Mouse (Mus musculus) left cerebral cortex, postnatal 14 days (tissue): ENCODE measurements around the gene Bud23. TPM values are rescaled to one million over a fixed set of nuclear protein-coding genes. Genes with fewer than 3 reads are reported as not detected.
"Not testable (repeated sequence)": the region's sequence is repeated elsewhere in the genome, so short reads cannot be mapped to it uniquely, and the experiment has no call there.

ENCODE experiments used
- DNase-seq, 2 experiments: peaks; one replicate each; pipeline ENCODE4 v3.0.0; 2021 to 2022; ENCODE audit warnings: low spot score in 2 of 2, mixed read lengths in 1 of 2
- intact Hi-C: fragments of 180-260 bp; cut with DNase I; formaldehyde crosslinking; loops from one replicate; pipeline ENCODE4 v1.15.1; 2025
- total RNA-seq, 2 experiments: library from RNA; stranded (reverse); gene quantifications; 2 replicates each; pipeline ENCODE4 v1.2.3; 2021

The Bud23 gene
- total RNA-seq, 2 experiments from 2014 or later: 34.0 to 55.7 TPM

- DNase-seq: no peak
- intact Hi-C loops: no loop called here
Measured at GRCm38 (mm10) chr5:135073349-135074150, 8.8 kb upstream of the Bud23 start.

- DNase-seq: no peak
- intact Hi-C loops: no loop called here
Measured at GRCm38 (mm10) chr5:135072720-135073119, 8.0 kb upstream of the Bud23 start.

DNA sequence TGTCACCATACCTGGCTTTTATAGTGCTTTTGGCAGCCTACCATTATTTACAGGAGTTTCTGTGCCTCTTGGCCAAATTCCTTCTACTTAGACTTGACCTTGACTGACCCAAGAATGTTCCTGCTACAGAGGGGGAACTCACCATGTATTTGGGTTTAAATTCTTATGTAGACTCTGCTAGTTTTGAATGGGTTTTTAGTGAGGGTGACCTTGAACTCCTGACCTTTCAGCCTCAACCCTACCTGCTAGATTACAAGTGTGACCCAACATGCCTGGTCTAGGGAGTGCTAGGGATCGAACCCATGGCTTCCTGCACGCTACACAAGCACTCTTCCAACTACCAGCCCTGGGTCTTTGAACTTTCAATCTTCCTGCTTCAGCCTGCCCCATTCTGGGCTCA is 7.3 kb upstream of the Bud23 start:
- no peak for DNase-seq
- intact Hi-C loops: no loop called here

GRCm38 (mm10) chr5:135070448-135070847 is 5.7 kb upstream of the Bud23 start:
- DNase-seq: no peak
- intact Hi-C loops: no loop called here

DNA sequence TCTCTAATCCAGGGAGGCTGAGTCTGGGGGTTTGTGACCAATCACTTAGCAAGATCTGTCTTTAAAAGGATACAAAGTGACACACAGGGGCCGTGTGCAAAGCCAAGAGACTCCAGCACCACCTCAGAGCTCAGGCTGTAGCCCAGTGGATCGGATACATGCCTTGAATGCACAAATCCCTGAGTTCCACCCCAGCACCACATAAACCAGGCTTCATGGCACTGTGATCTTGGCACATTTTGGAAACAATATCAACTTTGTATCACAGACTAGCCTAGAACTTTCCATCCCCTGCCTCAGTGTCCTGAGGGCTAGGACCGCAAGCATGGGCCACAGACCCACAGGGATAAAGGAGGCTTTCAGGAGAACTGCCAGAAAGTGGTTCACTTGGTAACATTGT is 1.2 kb upstream of the Bud23 start:
- intact Hi-C loops: no loop called here
- DNase-seq: no peak

GRCm38 (mm10) chr5:135064382-135064766 is 385 bp downstream of the Bud23 start:
- no peak for DNase-seq
- intact Hi-C loops: loop anchor here (5.0 kb wide), 1 partner anchor 42 kb away; the partner anchor contains the start of gene Stx1a

DNA sequence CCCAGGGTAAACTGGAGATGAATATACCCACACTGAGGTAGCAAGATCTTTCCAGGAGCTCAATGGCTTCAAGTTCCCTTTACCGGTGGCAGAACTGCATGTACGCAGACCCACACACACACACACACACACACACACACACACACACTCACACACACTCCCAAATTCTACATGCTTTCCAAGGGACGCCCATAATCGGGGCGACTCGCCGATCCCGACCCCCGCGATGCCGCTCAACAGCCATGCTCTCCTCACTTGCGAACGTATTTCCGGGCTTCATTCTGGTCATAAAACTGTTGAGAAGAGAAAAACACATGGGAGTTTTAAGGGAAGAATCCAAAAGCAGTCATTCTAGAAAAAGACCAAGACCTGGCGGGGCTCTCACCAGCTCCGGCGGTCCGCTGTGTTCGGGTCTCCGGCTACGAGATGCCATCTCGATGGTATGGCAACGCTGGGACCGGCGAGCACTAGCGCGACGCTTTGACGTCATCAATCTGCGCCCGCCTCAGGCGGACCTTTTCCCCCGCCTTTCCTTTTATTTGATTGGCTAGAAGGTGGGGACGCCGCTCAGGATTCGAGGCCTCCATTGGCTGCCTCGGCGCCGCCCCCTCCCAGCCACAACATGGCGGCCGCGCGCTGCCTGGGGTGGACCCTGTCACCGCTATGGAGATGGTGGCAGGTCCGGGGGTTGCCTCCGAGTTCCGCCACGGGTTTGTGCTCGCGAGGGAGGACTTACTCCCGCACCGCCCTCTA is 954 bp downstream of the Bud23 start, which contains the start of gene Dnajc30:
Gene Dnajc30 (plus strand): TSS at position 574 of the 753 bp plus-strand sequence.
- peak; percentile 98 to 99 for DNase-seq
- intact Hi-C loops: loop anchor here (5.0 kb wide), 1 partner anchor 42 kb away; the partner anchor contains the start of gene Stx1a

DNA sequence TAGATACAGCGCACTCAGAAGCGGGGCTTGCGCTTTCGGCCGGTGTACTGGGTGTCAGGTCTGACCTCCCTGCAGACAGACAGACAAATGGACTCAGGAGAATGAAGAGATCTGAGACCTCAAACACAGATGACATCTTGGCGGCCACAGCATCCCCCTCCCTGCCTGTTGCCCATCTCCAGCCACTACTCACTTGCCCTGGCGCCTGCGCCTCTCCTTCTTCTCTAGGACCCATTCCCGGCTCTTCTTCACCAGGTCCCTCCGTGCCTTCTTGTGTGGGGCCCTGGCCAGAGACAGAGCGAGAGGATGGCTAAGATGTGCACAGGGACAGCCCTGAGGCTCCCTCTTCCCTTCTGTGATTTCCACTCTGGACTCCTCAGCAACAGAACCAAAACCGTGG is 11.4 kb downstream of the Bud23 start:
- DNase-seq: no peak
- intact Hi-C loops: loop anchor here (5.0 kb wide), 1 partner anchor 36 kb away; no protein-coding TSS in a partner anchor

- intact Hi-C loops, DNase-seq: not testable (repeated sequence)
Measured at GRCm38 (mm10) chr5:135049268-135049667, 15.5 kb downstream of the Bud23 start.

DNA sequence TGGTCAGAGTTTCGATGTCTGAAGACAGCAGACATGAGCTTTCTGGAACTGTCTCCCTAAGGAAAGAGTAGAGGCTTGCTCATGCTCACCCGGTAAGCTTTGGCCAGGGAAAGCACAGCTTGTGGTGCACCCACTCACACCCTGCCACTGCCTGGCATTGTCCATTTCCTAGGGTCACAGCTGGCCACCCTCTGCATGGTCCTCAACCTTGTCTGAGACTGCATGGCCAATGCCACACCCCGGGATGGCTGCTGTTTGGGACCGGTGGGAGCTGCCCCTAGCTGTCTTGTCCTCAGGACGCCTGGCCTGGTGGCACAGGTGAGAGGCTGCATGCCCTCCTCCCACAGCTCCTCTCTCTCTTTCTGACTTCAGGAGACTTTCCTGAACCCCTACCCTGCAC is 16.2 kb downstream of the Bud23 start:
- DNase-seq: no peak
- intact Hi-C loops: no loop called here

DNA sequence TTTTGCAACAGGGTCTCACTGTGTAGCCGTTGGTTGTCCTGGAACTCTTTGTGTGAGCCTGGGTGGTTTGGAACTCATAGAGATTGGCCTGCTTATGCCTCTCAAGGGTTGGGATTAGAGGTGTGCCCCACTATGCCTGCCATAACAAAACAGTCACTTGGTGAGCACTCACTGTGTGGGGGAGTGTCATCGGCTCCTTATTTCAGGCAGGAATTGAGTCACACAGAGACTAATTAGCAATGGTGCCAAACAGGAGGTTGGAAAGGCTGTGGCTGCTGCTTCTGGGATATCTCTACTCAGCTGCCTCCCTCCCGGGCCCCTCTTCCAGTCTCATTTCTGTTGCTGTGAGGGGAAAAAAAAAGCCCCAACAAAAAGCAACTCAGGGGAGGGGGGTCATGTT is 20.2 kb downstream of the Bud23 start:
- no peak for DNase-seq
- intact Hi-C loops: no loop called here

- no peak for DNase-seq
- intact Hi-C loops: no loop called here
Measured at GRCm38 (mm10) chr5:135042105-135042788, 22.5 kb downstream of the Bud23 start.

DNA sequence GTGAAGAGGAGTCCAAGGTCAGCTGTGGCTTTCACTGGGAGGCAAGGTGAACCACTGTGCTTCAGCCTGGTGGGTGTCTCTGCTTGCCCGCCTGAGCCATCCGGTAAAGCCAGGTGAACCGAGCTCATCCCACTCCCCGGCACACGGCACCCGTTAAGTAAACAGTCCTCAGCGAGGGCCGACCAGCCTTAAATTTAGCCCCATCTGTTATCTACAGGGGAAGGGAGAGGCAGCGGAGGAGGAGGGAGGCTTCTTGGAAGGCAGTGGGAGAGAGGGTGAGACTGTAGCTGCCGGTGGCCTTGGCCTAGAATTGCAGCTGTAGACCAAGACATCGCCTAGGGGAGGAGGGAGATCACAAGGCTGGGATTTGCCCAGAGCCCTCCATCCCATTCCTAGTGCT is 24.0 kb downstream of the Bud23 start:
- intact Hi-C loops: no loop called here
- DNase-seq: peak; percentile 44 to 50

DNA sequence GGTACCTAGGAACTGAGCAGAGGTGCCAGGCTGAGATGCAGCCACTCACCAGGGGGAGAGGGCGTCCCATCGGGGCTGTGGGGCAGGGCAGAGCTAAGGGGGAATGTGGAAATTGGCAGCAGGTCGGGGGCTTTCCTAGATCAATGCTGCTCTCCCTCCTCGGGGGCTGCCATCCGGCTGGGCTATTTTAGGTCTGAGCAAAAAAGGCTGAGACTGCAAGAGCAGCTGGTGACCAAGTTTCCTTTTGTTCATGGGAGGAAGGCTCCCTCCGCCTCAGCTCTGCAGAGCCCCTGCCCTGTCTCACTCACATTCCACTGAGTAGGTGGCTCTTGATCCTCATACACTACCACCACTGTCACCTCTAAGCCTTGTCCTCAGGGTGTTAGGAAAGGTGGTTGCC is 24.7 kb downstream of the Bud23 start:
- intact Hi-C loops: no loop called here
- peak in 1 of 2 experiments; percentile 51 for DNase-seq

DNA sequence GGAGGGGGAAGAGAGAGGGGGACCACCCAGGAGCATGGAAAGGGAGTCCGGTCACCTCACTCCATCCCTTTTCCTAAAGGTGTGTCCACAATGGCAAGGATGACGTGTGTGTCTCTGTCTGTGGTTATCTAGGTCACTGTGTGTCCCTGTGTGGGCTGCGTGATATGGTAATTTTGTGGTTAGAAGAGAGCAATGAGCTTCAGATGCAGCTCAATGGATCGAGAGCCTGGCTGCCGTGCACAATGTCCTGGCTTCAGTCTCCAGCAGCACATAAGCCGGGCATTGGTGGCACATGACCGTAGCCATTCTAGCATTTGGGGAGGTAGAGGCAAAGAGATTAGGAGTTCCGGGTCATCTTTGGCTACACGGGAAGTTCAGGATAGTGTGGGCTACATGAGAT is 25.2 kb downstream of the Bud23 start:
- peak in 1 of 2 experiments; percentile 48 for DNase-seq
- intact Hi-C loops: no loop called here

GRCm38 (mm10) chr5:135037946-135038345 is 26.8 kb downstream of the Bud23 start:
- no peak for DNase-seq
- intact Hi-C loops: no loop called here

- DNase-seq: peak; percentile 70 to 79
Measured at GRCm38 (mm10) chr5:135035608-135036359, 29.0 kb downstream of the Bud23 start.

GRCm38 (mm10) chr5:135034593-135034992 is 30.2 kb downstream of the Bud23 start:
- no peak for DNase-seq
- intact Hi-C loops: no loop called here

More at GRCm38 (mm10) chr5:135035608-135036359, 29.0 kb downstream of the Bud23 start:
- intact Hi-C loops: no loop called here

DNA sequence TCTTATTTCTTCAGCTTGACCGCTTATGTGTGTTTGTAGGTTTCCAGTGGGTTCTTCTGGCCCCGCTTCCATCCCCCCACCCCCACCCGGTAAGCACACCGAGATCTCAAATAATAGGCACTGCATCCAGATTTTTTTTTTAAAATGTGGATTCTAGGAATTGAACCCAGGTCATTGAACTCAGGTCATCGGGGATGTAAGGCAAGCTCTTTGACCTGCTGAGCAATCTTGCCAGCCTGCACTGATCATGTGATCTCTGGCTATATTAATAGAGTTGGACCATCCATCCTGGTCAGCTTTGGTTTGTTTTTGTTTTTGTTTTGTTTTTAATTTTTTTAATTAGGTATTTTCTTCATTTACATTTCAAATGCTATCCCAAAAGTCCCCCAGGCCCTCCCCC is 32.2 kb downstream of the Bud23 start:
- no peak for DNase-seq
- intact Hi-C loops: no loop called here
